Mouse (Mus musculus): ENCODE results near the gene Dynlt1f. TPM values are rescaled to one million over a fixed set of nuclear protein-coding genes. Genes with fewer than 3 reads are reported as not detected.
"Not testable (repeated sequence)": the region's sequence is repeated elsewhere in the genome, so short reads cannot be mapped to it uniquely, and the experiment has no call there.

The Dynlt1f gene
- polyA plus RNA-seq, 1 experiment from 2014 or later: 255 TPM

DNA sequence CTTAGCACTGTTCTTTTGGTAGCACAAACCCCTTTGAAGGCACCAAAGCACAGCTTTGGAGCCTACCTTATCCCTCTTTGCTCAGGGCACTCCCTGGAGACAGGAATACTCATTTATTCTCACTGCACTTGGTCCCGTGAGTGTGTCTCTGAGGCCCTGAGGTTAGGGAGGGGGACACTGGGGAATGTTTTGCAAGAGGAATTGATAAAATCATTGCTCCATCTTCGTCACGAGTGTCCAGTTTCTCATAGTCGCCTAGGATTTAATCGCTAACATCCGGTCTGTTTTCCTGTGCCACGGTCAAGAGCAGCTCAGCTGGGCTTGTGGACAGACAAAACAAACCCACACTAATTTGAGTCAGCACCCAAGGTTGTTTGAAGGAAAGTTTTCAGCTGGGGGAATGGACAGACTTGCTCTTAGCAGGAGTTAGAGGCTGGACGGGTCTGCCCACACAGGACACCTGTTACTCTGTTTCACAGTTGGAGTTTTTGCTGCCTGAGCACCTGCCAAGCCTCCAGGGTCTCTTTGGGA lies 29.7 kb upstream of the Dynlt1f start:
- H3K4me2 ChIP-seq; H3K4me1 ChIP-seq; H3K9me3 ChIP-seq; ATAC-seq (ENCODE audit: insufficient number of reproducible peaks, insufficient read depth, low FRiP score, low TSS enrichment, low read depth); H3K36me3 ChIP-seq; H3K9ac ChIP-seq; H3K27ac ChIP-seq; H3K4me3 ChIP-seq; H3K27me3 ChIP-seq: not testable (repeated sequence)
- WGBS: 20% methylated on average over 5 of the region's 8 CpGs

- H3K27ac ChIP-seq, H3K27me3 ChIP-seq, H3K4me3 ChIP-seq, H3K4me2 ChIP-seq, H3K36me3 ChIP-seq, H3K9ac ChIP-seq, H3K9me3 ChIP-seq, H3K4me1 ChIP-seq: not testable (repeated sequence)
- WGBS: no CpG with 5 or more reads among the region's 4 CpGs
- peak; percentile 61; the same call in 1 of the 2 replicates for ATAC-seq (ENCODE audit: insufficient number of reproducible peaks, insufficient read depth, low FRiP score, low TSS enrichment, low read depth)
Measured at GRCm38 (mm10) chr17:6684464-6685287, 29.0 kb upstream of the Dynlt1f start.

DNA sequence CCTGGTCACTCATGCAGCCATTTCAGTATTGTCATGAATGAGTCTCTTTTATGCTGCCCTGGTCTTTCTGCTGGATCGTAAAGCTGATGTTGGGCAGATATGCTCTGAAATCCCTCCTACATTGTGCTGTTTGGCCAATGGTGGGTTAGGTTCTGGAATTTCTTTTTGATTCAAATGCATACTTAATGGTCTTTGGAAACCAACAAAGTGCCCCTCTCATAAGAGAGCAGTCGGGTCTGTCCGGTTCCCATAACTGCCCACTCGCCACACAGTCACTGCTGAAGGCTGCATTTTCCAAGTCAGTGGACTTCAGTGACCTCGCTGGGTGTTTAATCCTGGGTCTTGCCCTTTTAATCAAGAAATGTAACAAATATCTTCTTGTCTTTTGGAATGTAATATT lies 28.0 kb upstream of the Dynlt1f start:
- H3K27me3 ChIP-seq; H3K36me3 ChIP-seq; H3K9me3 ChIP-seq; H3K4me1 ChIP-seq; H3K4me2 ChIP-seq; H3K4me3 ChIP-seq; ATAC-seq (ENCODE audit: insufficient number of reproducible peaks, insufficient read depth, low FRiP score, low TSS enrichment, low read depth); H3K27ac ChIP-seq; H3K9ac ChIP-seq: not testable (repeated sequence)
- WGBS: 82% methylated on average over 1 of the region's 5 CpGs

DNA sequence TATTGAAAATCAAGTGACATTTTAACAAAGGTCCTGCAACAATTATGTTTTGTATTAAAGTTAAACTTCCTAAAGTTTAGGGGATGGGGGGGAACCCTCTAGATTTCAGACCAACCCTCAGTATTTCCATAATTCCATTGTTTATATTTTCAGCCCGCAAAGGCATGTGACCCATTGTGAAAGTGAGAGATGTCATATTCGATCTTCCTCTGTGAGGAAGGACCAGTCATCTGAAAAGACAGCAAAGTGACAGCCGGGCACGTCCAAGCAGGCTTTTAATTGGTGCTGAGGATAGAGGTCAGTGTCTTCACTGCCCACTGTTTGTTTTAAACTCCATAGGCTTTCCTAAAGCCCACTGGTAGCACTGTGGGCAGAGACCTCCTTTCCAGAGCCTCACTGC lies 26.0 kb upstream of the Dynlt1f start:
- not testable (repeated sequence) for ATAC-seq (ENCODE audit: insufficient number of reproducible peaks, insufficient read depth, low FRiP score, low TSS enrichment, low read depth); H3K36me3 ChIP-seq; H3K4me2 ChIP-seq; H3K4me3 ChIP-seq; H3K27me3 ChIP-seq; H3K4me1 ChIP-seq; H3K27ac ChIP-seq; H3K9me3 ChIP-seq; H3K9ac ChIP-seq
- WGBS: 69% methylated on average over 4 of the region's 4 CpGs

DNA sequence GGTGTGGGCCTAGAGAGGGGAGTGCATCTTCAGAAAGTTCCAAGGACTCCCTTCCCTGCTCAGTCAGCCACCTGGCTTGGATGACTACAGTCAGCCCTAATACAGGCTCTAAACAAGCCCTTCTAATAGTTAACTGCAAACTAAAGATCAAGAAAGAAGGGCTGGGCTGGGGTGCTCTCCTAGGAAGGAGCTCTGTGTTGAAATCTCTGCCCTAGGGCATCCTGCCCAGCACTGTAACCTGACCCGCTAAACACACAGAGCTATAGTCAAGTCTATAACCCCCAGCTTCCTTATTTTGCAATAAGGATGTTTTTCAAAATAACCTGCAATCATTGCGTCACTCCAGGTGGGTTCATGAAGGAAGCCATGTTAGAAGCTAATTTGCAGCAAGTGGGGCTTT lies 22.4 kb upstream of the Dynlt1f start:
- H3K27ac ChIP-seq, H3K27me3 ChIP-seq, H3K4me3 ChIP-seq, H3K4me1 ChIP-seq, H3K4me2 ChIP-seq, H3K9me3 ChIP-seq, H3K36me3 ChIP-seq, H3K9ac ChIP-seq: not testable (repeated sequence)
- ATAC-seq (ENCODE audit: insufficient number of reproducible peaks, insufficient read depth, low FRiP score, low TSS enrichment, low read depth): 0 out of 2 replicates have a peak, but pooled peaks have one; percentile 45
- WGBS: 0% methylated on average over 1 of the region's 2 CpGs

DNA sequence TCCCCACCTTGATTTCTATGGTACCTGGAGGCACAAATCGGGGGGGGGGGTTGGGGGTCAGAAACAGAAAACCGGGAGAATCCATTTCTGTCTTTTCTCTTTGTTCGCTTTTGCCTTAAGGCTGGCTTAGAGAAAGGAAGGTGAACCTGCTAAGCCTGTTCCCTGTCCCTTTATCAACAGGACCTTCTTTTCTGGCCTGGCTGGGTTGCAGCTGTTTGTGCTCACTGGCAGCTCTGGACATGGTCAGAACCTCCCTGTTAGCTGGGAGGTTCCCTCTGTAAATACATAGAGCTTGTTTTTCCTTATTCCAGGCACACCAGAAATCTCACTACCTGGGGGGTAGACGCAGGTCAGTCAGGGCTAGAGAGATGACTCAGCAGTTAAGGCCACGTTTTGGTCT lies 18.6 kb upstream of the Dynlt1f start:
- not testable (repeated sequence) for ATAC-seq (ENCODE audit: insufficient number of reproducible peaks, insufficient read depth, low FRiP score, low TSS enrichment, low read depth); H3K4me3 ChIP-seq
- WGBS: 33% methylated on average over 5 of the region's 5 CpGs

DNA sequence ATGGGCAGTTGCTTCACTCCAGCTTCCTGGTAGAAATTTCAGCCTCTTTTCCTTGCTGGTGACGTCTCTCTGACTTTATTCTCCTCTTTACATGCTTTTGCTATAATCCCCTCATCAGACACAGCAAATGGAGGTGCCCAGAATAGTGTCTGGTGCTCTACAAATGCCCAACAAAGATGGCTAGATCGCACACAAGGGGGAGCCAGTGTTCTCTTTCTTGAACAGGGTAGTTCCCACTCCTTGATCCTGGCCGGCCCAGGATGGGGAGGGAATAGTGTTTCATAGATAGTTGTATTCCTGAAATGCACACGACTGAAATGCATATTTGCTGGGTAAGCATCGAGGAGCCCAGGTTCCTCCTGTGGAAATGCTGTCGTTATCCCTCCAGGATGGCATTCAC lies 12.8 kb upstream of the Dynlt1f start:
- not testable (repeated sequence) for H3K4me2 ChIP-seq; H3K9me3 ChIP-seq; H3K27ac ChIP-seq; H3K27me3 ChIP-seq; H3K36me3 ChIP-seq; H3K9ac ChIP-seq; H3K4me3 ChIP-seq; H3K4me1 ChIP-seq; ATAC-seq (ENCODE audit: insufficient number of reproducible peaks, insufficient read depth, low FRiP score, low TSS enrichment, low read depth)
- WGBS: no CpG with 5 or more reads among the region's 6 CpGs

More for the DNA sequence above, 18.6 kb upstream of the Dynlt1f start:
- H3K27me3 ChIP-seq, H3K4me2 ChIP-seq, H3K9ac ChIP-seq, H3K36me3 ChIP-seq, H3K27ac ChIP-seq, H3K4me1 ChIP-seq, H3K9me3 ChIP-seq: not testable (repeated sequence)

DNA sequence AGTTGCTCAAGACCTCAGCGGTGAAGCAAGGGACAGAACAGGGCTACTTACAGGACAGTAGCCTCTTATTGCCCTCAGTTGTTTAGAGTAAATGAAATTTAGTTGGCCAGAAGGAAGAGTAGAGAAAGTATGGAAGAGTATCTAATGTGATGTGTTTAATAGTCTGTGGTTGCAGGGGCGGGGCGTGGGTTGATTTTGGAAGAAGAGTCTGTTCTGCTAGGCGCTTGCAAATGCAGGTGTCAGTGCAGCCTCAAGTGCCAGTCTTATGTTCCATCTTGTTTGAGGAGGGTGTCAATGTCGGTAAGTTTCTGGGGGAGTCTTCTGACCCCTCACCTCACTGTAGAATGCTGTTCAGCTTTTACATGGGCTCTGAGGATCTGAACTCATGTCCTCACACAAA lies 9.7 kb upstream of the Dynlt1f start:
- H3K4me3 ChIP-seq; H3K4me2 ChIP-seq; H3K4me1 ChIP-seq; H3K27ac ChIP-seq; H3K27me3 ChIP-seq; H3K9me3 ChIP-seq; ATAC-seq (ENCODE audit: insufficient number of reproducible peaks, insufficient read depth, low FRiP score, low TSS enrichment, low read depth); H3K9ac ChIP-seq; H3K36me3 ChIP-seq: not testable (repeated sequence)
- 88% methylated on average over 4 of the region's 5 CpGs for WGBS

- H3K4me2 ChIP-seq; H3K9ac ChIP-seq; H3K27me3 ChIP-seq; H3K27ac ChIP-seq; H3K9me3 ChIP-seq; ATAC-seq (ENCODE audit: insufficient number of reproducible peaks, insufficient read depth, low FRiP score, low TSS enrichment, low read depth); H3K4me3 ChIP-seq; H3K36me3 ChIP-seq; H3K4me1 ChIP-seq: not testable (repeated sequence)
- 49% methylated on average over 3 of the region's 3 CpGs for WGBS
Measured at GRCm38 (mm10) chr17:6662840-6663239, 7.1 kb upstream of the Dynlt1f start.

DNA sequence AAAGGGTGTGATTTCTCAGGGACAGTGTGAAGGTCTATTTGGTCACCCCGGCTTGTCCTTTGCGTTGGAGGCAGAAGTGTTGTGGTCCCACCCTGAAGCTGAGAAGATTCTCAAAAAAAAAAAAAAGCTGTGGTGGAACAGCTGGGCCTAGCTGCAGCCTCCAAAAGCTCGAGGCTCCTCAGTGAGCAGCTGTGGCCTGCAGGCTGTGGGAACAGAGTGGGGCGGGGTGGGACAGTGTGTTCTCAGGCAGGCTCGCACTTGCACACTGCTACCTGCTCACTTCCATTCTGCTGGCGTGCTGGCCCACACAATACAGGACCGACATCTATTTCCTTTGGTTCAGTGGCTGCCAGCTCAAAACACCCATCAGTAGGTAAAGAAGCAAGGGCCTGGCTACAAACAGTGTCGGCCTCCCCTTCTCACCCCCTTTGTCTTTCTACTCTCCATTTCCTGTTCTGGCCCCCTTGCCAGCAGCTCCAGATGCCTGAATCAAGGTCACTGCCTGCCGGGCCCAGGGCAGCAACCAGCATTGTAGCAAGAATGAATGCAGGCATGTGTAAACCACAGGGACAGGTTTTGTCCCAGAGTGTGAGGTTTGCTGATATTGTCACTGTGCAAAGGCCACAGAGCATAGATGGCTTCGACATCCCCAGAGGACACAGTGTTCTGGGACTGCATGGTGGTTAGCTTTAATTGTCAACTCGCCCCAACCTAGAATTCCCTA lies 5.6 kb upstream of the Dynlt1f start:
- not testable (repeated sequence) for H3K4me1 ChIP-seq, H3K27me3 ChIP-seq, H3K4me2 ChIP-seq, H3K27ac ChIP-seq, H3K9ac ChIP-seq, H3K9me3 ChIP-seq, H3K36me3 ChIP-seq, H3K4me3 ChIP-seq
- peak; percentile 63; the same call in 1 of the 2 replicates for ATAC-seq (ENCODE audit: insufficient number of reproducible peaks, insufficient read depth, low FRiP score, low TSS enrichment, low read depth)
- WGBS: 47% methylated on average over 10 of the region's 11 CpGs

GRCm38 (mm10) chr17:6660589-6660988 lies 4.9 kb upstream of the Dynlt1f start:
- ATAC-seq (ENCODE audit: insufficient number of reproducible peaks, insufficient read depth, low FRiP score, low TSS enrichment, low read depth): not testable (repeated sequence)

GRCm38 (mm10) chr17:6658801-6659200 lies 3.1 kb upstream of the Dynlt1f start, which contains the start of gene Sytl3:
Sytl3 (plus strand) TSS chr17:6659093.
- H3K9me3 ChIP-seq; ATAC-seq (ENCODE audit: insufficient number of reproducible peaks, insufficient read depth, low FRiP score, low TSS enrichment, low read depth); H3K27ac ChIP-seq; H3K4me3 ChIP-seq; H3K27me3 ChIP-seq; H3K4me1 ChIP-seq; H3K36me3 ChIP-seq; H3K4me2 ChIP-seq; H3K9ac ChIP-seq: not testable (repeated sequence)
- 83% methylated on average over 4 of the region's 7 CpGs for WGBS

More at GRCm38 (mm10) chr17:6660589-6660988, 4.9 kb upstream of the Dynlt1f start:
- not testable (repeated sequence) for H3K27ac ChIP-seq, H3K36me3 ChIP-seq, H3K9ac ChIP-seq, H3K4me1 ChIP-seq, H3K4me2 ChIP-seq, H3K4me3 ChIP-seq, H3K9me3 ChIP-seq, H3K27me3 ChIP-seq
- 74% methylated on average over 6 of the region's 6 CpGs for WGBS
